Mouse (Mus musculus) WW6 (cell line): ENCODE measurements at regions not wholly inside any gene's neighbourhood (a gene's known extent, or its start where the extent isn't known, plus 50 kb on each side); places are given as distances from the start of the nearest gene placed in this dataset.

Source experiments
- DNase-seq: peaks from one replicate; pipeline ENCODE4 v3.0.0-alpha.2; 2013; ENCODE audit warnings: low read depth, low spot score

DNA sequence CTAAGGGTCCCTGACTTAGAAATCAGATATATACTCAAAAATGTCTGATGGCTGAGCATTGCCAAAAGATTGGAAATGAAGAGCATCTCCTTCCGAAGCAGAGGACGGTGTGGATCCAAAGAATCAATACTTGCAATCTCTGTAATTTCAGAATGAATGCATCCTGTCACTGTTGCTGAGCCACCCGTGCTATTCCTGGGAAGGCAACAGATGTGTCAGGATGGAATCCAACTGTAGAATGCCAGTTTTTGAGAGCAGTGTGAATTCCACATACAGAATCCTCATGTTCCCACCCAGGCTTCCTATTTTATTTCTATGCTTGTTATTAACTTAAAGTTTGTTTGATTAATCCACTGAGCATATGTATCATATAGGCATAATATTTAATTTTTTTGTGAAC is 633.9 kb downstream of the Kcnj2 start:
- DNase-seq, result no peak

DNA sequence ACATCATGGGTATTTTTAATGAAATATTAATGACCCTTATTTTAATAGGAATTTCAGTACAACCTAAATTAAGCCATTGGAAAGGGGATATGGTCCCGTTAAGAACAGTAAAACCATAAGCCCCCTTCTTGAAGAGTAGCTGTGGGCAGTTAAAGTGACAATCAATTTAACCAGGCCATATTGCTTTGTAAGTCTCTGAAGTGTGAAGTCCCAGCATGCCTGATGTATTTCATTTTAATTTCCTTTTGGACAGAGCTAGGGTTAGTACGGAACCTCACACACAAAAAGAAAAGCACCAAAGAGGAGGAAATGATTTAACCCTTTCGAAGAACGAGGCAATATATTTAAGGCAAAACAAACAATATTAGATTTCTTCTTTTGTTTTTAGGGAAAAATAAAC is 640.9 kb downstream of the Kcnj2 start:
- no peak for DNase-seq

DNA sequence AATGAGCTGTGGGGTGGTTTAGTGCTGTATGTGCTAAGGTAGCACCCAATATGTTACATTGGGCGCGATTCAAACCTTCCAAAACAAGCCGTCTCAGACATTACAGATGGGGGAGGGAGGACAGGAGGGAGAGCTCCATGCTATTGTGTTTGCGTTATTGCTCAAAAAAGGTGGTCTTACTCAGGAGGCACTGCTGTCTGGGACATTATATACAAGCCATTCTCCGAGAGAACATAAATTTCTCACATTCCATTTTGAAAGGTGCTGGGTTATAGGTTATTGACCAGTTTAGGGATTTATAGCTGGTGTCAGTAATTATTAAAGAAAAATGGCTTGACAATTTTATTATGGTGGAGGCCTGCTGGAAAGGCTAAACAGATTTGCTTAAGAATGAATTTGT is 649.4 kb downstream of the Kcnj2 start:
- no peak for DNase-seq

DNA sequence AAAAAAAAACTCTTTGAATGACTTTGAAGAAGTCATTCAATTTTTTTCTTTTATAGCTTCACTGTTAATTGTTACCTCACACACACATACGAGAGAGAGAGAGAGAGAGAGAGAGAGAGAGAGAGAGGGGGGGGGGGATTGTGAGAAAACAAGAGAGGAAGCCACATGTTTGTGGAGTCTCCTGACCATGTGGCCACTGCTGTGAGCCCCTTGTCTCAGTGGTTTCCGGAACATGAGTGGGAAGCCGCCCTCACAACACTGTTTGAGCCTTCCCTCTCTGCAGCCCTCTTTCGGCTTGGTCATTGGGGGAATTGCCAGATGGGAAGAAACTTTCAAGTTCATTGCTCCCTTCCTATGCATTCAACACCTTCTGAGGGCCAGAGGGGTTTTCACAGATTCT is 656.3 kb downstream of the Kcnj2 start:
- DNase-seq, result no peak

GRCm38 (mm10) chr11:111728148-111728547 is 662.2 kb downstream of the Kcnj2 start:
- no peak for DNase-seq

- no peak for DNase-seq
These were observed 666.1 kb downstream of the Kcnj2 start for GRCm38 (mm10) chr11:111732096-111732495.

DNA sequence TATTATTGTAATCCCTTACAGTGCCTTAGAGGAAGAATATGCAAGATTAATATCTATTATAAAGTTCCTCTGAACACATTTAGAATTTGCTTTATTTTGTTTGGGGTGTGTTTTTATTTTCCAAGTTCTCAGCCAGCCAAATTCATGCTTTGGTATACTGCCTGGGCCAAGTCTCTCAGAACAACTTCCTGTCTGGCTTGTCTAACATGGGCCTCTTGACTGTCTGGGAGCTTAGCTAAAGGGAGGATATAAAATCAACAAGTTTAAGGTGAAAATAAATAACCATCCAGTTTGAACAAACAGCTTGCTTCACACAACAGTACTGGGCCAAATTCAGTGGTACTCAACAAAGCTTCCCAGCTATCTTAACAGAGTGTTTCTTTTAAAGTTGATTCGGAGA is 669.5 kb downstream of the Kcnj2 start:
- no peak for DNase-seq

DNA sequence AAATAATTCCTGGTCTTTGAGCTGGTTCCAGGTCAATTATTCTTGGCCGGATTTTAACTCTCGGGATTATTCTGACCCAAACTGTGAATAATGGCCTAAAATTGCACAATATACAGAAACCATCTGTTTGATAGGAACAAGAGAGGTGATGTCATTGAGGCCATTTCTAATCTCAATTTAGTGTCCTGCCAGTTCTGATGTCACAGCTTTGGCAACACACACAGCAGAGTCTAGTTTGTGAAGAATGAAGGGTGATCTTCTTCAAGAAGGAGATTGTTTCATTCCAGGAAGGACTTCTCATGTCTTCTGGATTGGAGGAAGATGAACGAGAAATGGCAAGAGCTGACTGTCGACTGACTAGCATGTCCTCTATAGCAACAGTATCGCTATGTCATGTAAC is 670.0 kb downstream of the Kcnj2 start:
- DNase-seq, result no peak

DNA sequence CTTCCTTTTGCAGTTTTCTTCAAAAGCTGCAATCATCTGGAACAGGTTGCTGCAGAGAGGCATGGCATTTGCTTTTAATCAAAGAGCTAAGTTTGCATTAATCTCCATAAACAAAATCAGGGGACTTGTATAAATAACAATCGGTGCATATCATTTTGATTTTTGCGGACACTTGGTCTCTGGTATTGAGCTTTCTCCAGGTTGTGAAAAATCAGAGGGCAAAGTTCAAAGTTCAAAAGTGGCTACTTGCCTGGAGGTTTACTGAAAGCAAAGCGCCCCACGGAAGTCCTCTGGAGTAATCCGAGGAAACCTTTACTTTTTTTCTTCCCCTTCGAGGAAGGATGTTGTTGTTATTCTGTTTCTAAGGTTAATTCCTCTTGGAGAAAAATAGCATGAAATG is 677.4 kb downstream of the Kcnj2 start:
- no peak for DNase-seq

DNA sequence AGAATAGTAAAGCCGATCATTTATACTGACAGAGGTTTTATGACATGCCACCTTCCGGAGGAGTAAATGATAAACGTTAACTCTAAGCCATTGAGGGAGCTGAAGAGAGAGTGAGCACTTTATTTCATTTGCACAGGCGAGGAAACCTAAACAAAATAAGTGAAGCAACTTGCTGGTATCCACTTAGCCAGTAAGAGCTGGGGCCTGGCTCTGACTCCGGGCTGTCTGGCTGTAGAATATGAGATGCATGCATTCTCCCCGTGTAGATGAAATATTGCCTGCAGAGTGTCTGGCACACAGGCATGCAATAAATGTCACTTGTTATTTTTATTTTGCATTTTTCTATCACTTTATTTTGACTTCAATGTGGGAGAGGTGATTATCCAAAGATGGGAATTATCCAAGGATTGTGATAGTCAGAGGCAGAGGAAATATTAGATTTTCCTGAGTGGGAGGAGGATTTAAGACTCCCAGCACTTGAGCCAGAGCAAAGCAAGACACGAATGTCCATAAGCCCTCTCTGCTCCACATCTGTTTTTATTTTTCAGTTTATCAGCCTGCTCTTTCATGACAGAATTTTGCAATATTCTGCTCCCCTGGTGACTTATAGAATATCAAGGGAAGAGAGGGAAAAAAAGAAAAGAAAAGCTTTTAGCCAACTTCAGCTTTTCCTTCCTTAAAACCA is 681.4 kb downstream of the Kcnj2 start:
- DNase-seq, result no peak

DNA sequence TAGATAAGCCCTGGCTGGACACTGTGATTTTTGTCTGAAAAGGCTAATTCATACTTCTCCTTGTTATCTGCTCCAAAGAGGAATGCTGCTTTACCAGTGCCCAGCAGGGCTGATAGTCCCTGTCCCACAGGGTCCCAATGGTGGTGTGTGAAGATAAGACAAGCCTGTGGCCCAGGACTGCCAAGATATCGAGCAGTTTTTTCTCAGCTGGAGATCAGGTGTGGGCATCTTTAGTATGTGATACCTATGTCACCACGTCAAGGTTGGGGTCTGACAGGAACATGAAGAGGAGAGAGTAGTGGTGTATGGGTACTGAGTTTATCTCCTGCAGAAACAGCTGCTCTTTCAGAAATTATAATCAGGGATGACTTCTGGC is 682.0 kb downstream of the Kcnj2 start:
- DNase-seq, result no peak

DNA sequence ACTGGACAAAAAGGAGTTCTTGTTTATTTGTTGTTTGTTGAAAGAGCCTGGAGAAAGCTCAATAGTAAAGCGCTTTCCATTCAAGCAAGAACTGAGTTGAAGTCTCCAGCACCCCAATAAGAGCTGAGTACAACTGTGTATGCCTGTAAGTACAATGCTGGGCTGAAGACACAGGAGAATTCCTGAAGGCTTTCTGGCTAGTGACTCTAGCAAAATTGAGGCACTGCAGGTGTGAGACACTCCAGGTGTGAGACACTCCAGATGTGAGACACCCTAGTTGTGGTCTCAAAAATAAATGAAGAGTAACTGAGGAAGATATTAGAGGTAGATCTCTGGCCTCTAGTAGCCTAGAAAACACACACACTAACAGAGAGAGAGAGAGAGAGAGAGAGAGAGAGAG is 682.5 kb downstream of the Kcnj2 start:
- no peak for DNase-seq

GRCm38 (mm10) chr11:111754735-111755134 is 688.8 kb downstream of the Kcnj2 start:
- no peak for DNase-seq

DNA sequence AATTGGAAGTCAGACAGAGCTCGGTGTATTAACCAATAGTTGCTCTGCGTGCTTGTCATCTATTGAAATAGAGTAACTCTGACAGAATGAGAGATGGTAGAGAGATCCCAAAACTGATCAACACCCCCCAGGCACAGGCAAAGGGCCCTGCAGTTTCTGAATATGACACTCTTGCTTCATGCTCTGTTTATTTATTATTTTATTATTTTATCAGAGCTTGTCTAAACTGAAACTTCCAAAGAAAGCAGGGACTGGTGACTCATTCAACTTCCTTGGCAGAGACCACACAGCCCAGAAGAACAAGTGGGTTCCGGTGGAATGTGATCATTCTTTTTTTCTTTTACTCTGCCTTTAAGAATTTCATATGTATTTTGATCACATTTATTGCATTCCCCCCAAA is 697.1 kb downstream of the Kcnj2 start:
- no peak for DNase-seq

- DNase-seq, result no peak
These were observed 700.5 kb downstream of the Kcnj2 start for GRCm38 (mm10) chr11:111766371-111767011.

DNA sequence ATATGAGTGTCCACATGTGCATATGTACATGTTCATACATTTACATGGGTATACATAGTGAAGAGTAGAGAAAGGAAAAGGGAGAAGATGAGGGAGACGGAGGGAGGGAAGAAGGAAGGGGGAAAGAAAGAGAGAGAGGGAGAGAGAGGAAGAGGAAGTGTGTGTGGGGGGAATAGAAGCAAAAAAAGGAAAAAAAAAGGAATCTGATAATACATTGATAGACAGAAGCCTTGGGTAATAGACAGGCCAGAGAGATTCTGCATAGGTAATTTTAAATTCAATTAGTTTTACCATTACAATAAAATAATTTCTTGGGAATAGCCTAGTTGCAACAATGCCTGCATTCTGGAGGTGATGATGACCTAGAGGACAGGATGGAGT is 701.0 kb downstream of the Kcnj2 start:
- DNase-seq, result no peak

DNA sequence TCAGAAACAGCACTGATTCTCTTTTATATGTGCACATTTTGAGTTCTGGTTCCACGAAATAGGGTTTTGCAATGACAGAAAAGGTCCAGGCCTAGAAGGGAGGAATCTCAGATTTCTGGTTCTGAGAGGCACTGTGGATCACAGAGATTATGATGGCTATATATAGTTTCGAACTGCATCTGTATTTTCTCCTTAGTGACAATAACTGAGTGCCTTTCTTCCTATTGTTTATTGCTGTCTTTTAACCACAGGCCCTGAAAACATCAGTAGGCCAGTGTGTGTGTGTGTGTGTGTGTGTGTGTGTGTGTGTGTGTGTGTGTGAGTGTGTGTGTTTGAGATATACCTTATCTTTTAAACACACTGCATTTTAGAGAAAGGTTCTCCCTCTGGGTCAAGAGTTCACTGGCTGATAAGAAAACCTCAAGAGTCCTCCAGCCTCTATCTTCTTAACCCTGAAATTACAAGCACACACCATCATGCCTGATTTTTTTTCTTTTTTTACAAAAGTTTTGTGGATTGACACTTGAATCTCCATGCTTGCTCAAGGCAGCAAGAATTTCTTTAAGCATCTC is 708.2 kb downstream of the Kcnj2 start:
- DNase-seq, result no peak

DNA sequence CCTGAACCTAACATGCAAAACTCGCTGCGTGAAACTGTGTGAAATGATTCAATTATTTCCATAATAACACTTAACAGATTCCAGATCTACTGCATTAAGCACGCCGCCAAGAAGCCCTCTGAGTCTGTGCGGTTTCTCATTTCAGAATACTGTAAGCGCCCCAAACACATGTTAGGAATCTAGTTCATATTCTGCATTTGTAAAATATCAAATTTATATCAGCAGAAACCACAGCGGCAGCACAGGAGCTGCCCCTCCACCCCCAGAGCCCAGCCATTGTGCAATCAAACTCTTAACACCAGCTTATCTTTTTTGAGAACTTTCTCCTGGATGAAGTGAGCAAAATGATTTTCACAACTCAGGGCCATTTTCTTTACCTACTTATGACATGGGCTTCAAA is 715.4 kb downstream of the Kcnj2 start:
- no peak for DNase-seq

GRCm38 (mm10) chr11:111791267-111791926 is 725.4 kb downstream of the Kcnj2 start:
- DNase-seq, result no peak

- no peak for DNase-seq
These were observed 735.1 kb downstream of the Kcnj2 start for GRCm38 (mm10) chr11:111801033-111801432.

GRCm38 (mm10) chr11:111816176-111816775 is 750.3 kb downstream of the Kcnj2 start:
- no peak for DNase-seq

- no peak for DNase-seq
These were observed 752.2 kb downstream of the Kcnj2 start for GRCm38 (mm10) chr11:111818124-111818523.
